Mouse (Mus musculus) R1 (cell line): Measurements from ENCODE around the gene Fcrla.
A peak's percentile ranks its signal among the peaks of the same experiment; 100 is the strongest.

ENCODE experiments used
- DNase-seq: peaks from one replicate; pipeline ENCODE4 v3.0.0-alpha.2; 2018; ENCODE audit warnings: low read depth, low spot score

The Fcrla gene

DNA sequence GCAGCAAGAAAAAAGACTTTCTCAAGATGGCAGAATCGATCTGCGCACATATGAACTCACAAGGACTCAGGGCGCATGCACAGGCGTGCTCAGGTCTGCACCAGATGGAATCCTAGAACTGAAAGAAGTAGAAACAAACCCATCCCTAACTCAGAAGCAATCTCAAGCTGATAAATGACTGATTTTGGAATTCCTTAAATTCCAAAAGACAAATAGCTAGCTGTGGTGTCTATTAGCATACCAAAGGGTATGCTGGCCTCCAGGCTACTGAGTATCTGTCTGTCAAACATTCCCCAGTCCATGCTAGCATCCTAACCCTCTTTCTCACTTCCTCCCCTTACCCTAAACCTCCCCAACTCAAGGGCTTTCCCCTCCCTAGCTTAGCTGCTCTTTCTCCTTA lies 38.1 kb downstream of the Fcrla start:
- DNase-seq: peak; percentile 99

DNA sequence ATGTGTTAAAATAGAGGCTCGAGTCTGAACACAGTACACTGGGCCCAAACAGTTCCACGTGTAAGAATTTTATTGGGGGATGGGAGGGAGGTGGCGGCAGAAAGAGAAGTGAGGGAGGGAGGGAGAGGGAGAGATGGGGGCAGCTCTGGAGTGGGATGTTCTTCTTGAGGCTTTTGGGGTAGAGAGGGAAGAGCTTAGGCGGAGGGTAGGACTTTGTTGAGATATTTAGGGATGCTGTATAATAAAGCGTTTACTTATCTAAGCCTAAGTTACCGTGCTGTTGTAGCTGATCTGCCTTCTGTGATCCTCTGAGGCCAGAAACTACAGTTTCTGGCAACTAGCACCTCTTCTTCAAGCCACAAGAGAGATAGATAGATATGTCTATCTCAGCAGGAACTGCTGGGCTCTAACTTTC lies 41.3 kb downstream of the Fcrla start:
- DNase-seq: no peak

DNA sequence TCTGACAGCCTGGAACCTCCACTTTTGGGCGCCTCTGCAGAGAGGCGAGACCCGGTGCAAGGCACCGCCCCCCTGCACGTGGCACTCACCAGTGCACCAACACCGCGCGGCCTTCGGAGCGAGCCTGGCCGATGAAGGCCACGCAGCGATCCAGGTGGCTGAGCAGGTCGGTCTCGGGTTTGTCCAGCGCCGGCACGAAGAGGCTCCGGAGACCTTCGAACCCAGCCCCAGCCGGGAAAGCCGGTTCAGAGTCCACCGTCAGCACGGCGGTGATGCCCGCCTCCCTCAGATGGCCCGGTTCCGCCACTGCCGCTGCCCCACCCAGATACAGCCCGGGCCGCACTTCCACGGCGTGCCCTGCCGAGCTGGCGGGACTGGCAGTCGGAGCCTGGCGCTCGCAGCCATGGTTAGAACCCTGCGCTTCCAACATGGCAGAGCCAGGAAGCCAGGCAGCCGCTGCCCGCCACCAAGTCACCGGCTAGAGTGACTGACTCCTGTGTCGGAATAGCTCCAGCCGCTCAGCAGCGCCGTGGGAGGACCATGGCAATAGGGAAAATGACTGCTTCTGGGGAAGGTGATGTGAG lies 42.3 kb downstream of the Fcrla start, which contains the start of the genes Gm26620 and Dusp12:
Gene Gm26620, plus strand, starts transcription at position 88 of the 584 bp plus-strand sequence.
Gene Dusp12, minus strand, starts transcription at position 563 of the 584 bp plus-strand sequence.
- peak; percentile 93 for DNase-seq

DNA sequence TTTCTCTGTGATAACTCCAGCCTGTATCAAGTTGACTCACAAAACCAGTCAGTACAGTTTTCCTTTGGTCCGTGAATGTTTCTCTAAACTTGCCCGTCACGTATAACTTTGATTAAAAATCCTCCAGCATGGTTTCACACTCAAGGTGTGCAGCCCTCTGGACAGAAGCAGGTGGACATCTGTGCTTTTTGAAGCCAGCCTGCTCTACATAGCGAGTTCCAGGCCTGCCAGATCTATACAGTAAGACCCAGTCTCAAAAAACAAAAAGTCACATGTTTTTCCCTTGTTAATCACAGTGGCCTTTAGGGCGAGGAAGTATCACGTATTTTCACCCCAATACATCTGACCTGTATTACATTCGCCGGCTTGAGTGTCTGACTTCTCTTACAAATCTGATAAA lies 43.0 kb downstream of the Fcrla start:
- no peak for DNase-seq

DNA sequence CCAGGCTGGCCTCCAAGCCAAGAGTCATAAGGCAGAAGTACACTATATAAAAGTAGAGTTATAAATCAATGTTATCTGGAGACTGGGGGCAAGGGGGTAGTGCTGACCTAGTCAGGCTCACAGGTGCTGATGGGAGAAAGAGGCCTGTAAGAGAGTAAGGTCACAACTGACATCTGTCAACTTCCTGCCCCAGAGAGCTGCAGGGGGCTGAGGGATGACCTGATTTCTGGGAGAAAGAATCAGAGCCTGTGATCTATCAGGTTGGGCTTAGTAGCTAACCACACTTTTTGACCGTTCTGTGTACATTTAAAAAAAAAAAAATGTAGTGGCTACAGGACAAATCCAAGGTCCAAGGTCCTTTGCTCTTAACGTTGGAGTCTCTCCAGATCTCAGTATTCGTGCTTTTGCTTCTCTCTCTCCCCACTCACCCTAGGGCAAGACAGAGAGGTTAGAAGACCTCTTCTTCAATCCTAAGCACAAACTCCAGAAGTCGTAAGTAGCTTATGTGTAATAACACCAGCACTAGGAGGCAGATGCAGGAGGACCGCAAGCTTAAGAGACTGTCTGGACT lies 44.4 kb downstream of the Fcrla start:
- DNase-seq: no peak

DNA sequence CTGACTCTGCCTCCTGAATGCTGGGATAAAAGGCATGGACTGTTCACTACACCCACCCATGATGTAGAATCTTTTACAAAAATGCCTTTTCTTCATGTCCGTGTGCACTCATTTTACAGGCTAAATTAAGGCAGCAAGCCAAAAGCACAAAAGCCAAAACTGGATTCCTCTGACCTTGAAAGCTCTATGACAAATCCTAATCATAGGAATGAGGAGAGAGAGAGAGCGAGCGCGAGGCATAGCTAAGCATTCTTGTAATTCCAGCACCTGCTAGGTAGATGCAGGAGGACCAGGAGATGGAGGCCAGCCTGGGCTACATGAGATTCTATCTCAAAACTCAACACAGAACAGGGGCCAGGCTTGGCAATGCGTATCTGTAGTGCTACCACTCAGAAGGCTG lies 50.5 kb downstream of the Fcrla start:
- DNase-seq: no peak

DNA sequence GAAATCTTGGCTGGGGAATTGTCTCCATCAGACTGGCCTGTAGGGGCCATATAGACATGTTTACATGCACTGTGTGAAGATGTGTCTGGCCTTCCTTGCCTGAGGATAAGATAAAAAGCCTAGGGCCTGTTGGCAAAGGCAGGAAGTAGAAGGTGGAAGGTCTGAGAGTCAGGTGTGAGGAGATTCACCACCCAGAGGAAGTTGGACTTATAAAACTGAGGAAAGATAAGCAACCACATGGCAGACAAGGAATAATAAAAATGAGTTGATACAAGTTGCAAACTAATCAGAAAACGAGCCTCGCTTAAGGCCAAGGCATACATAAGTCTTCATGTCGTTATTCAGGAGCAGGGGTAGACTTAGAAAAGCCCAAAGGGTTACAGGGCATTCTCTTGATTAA lies 51.7 kb downstream of the Fcrla start:
- DNase-seq: no peak

DNA sequence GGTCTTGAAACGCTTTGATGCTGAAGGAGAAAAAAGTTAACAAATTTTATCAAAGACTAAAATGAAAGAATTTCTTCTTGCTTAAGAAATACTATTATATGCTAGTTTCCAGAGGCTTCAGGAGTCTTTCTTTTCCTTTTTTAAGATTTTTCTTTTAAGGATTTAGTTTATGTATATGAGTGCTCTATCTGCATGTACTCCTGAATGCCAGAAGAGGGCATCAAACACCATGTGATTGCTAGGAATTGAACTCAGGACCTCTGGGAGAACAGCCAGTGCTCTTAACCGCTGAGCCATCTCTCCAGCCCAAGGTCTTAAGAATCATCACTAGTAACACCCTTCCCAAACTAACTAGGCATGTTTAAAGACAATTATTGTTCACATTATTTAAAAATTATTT lies 55.4 kb downstream of the Fcrla start:
- peak; percentile 82 for DNase-seq

DNA sequence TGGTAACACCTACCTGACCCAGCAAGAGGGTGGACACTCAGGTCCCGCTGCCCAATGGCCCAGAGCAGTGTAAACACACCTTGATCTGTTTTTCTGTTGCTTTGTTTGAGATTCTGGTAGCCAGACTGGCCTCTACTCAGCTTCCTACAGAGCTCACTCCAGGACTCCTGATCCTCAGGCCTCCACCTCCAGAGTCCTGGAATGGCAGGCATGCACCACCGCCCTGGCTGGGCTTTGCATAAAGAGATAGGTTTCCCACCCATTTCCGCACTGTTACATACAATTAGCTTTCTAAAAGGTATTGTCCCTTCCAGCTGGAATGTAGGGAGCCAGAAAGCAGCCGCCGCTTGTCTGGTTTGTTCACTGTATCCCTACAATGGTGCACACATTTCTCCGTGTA lies 56.0 kb downstream of the Fcrla start:
- DNase-seq: peak; percentile 98

DNA sequence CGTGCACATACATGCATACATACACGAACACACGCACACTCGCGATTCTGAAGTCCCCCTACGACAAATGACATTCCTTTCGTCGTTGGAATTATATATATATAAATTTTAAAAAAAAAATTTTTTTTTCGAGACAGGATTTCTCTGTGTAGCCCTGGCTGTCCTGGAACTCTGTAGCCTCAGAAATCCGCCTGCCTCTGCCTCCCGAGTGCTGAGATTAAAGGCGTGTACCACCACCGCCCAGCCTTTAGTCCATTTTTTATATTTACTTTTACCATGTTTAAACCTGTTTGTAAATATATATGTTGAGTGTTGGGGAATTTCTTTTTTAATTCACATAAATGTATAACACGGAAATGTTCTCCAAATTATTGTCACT lies 58.5 kb downstream of the Fcrla start:
- no peak for DNase-seq

DNA sequence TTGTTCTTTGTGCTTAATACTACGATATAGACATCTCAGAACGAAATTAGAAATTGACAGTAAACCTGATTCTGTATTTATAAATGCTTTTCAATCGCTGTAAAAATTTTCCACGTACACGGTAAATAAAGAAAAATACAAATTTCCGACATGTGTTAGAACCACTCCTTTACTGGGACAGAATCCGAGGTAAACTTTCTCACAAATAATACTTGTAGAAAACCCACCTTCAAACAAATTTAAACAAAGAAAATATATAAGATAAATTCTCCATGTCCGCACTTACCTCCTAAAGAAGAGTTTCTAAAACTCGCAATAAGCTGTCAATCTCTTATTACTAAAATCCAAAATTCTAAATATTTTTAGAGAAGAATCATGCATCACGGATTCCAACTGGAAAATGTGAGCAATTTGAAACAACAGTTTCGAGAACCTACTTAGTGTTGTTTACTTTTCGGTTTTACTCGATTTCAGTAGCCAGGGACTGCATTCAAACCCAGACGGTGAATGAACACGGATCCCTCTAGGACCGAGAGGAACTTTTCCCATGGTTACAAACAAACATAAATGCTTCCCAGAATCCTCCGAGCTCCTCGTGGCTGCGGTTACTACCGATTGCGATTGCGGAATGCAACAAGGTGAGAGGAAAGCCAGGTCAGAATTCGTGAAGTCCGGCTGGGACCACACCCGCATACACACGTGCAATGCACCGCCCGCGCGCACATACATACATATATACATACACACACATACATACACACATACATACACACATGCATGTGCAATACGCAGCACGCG lies 59.1 kb downstream of the Fcrla start:
- peak; percentile 97 for DNase-seq

DNA sequence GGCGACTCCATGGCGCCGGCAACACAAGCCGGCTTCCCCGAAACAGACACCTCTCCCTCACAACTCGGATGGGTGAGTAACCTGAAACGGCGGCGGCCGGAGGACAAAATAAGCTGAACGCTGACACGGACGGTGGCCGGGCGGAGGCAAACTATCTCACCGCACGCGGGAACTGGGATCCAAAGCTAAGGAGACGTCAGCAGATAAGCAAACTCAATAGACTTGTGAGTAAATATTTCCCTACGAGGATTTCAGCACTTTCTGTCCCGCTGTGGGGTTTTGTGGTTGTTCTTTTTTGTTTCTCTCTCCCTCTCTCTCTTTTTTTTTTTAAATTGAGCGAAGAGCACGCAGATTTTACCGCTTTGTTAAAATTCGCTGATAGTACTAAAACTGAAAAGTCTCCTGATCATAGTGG lies 59.7 kb downstream of the Fcrla start, which contains the start of gene Atf6:
Gene Atf6, minus strand, starts transcription at position 81 of the 415 bp plus-strand sequence.
- peak; percentile 97 for DNase-seq
